Mouse (Mus musculus) heart, postnatal 0 days (tissue): ENCODE measurements at regions not wholly inside any gene's neighbourhood (a gene's known extent, or its start where the extent isn't known, plus 50 kb on each side); places are given as distances from the start of the nearest gene placed in this dataset.

Experiments
- CTCF ChIP-seq: IDR thresholded peaks from 2 replicates; pipeline ENCODE4 v1.5.1; 2016; ENCODE audit warnings: antibody characterized with exemption, control low read depth, low read depth
- EP300 ChIP-seq: IDR thresholded peaks from 2 replicates; pipeline ENCODE4 v1.6.1; 2016; ENCODE audit warnings: antibody characterized with exemption, low read depth

DNA sequence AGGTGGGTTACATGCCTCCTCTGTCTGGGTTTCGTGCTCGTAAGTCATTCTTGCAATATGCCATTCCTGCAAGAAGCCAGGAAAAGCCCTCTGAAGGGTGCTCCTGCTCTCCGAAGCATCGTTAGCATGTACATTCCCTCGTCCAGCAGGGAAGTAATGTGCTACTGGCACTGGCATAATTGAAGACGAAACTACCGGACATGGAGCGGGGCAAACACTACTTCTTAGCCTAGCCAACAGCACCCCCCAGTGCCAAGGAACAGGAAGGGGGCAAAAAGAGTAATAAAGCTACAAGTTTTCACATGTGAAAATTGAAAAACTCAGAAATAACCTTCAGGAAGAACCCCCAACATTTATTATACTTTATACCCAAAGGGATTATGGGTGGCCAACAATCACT is 88.6 kb upstream of the Usp24 start:
- 0 out of 2 replicates have a peak, but pooled peaks have one; percentile 15 for TF ChIP-seq CTCF
- no peak for TF ChIP-seq EP300
